Mouse (Mus musculus): Measurements from ENCODE around the gene Olfr1333. TPM values are rescaled to one million over a fixed set of nuclear protein-coding genes. Genes with fewer than 3 reads are reported as not detected.
"Not testable (repeated sequence)": the region's sequence is repeated elsewhere in the genome, so short reads cannot be mapped to it uniquely, and the experiment has no call there.

Gene Olfr1333
- polyA plus RNA-seq (2015; fragmentation: Nextera tagmentation; extraction: Ambion mirVana): not detected in 2 replicates

DNA sequence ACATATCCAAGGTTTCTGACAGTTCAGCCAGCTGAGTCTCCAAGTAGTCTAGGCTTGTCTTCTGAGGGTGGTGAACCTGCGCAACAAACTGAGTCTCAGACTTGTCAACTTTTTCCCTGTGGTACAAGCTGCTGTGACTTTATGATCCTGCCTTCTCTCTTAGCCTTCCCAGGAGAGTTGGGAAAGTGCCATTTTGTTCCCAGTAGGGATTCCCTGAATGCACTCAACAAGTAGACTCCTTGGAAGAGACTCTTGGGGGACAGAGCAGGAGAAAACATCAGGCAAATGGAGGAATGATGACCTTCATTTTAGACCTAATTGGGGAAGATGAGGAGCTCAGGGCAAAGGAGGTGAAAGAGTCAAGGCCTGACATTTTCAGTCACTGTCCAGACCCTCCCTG, at the start of gene Olfr1333:
Olfr1333 (minus strand) TSS at position 101 of the 400 bp plus-strand sequence.
- ATAC-seq: no peak

GRCm38 (mm10) chr4:118867566-118867965, 31.5 kb upstream of the Olfr1333 start:
- H3K4me1 ChIP-seq (ENCODE audit: control insufficient read depth, insufficient read depth, low read length): no peaks in the 10 kb centered on the region
- H3K27me3 ChIP-seq (replicated peaks; ENCODE audit: control insufficient read depth, insufficient read depth, low read length): no peaks in the 10 kb centered on the region
- no peaks in the 10 kb centered on the region for H3K9me3 ChIP-seq (ENCODE audit: control insufficient read depth, low read length)
- H3K36me3 ChIP-seq (ENCODE audit: control insufficient read depth, insufficient read depth, low read length): no peaks in the 10 kb centered on the region
- no peak for ATAC-seq
- no peak overlapping the region for H3K4me3 ChIP-seq (ENCODE audit: low read length)
- H3K27ac ChIP-seq (ENCODE audit: low read length): no peak overlapping the region
- H3K9ac ChIP-seq (ENCODE audit: low read depth, low read length): no peak overlapping the region
- H3K4me2 ChIP-seq (ENCODE audit: low read depth, low read length): no peak overlapping the region

More for the DNA sequence above, at the start of gene Olfr1333:
- Histone ChIP-seq H3K4me1 (ENCODE audit: control insufficient read depth, insufficient read depth, low read length) (no peaks in the 10 kb centered on the region), H3K36me3 (ENCODE audit: control insufficient read depth, insufficient read depth, low read length) (no peaks in the 10 kb centered on the region), H3K4me3 (ENCODE audit: low read length) (no peak within 1 kb of the TSS), H3K9me3 (ENCODE audit: control insufficient read depth, low read length) (no peaks in the 10 kb centered on the region), H3K9ac (ENCODE audit: low read depth, low read length) (no peak within 1 kb of the TSS), H3K27ac (ENCODE audit: low read length) (no peak within 1 kb of the TSS), H3K27me3 (replicated peaks; ENCODE audit: control insufficient read depth, insufficient read depth, low read length) (no peaks in the 10 kb centered on the region), H3K4me2 (ENCODE audit: low read depth, low read length) (no peak within 1 kb of the TSS)
- WGBS: 97% methylated on average over 1 of the region's 1 CpGs

- H3K4me1 ChIP-seq (ENCODE audit: control insufficient read depth, insufficient read depth, low read length): no peaks in the 10 kb centered on the region
- no peaks in the 10 kb centered on the region for H3K9me3 ChIP-seq (ENCODE audit: control insufficient read depth, low read length)
- H3K36me3 ChIP-seq (ENCODE audit: control insufficient read depth, insufficient read depth, low read length): no peaks in the 10 kb centered on the region
- WGBS: 94% methylated on average over 1 of the region's 1 CpGs
- H3K27me3 ChIP-seq (replicated peaks; ENCODE audit: control insufficient read depth, insufficient read depth, low read length): no peaks in the 10 kb centered on the region
- H3K9ac ChIP-seq (ENCODE audit: low read depth, low read length): no peak within 1 kb of the TSS
- ATAC-seq: no peak
- no peak within 1 kb of the TSS for H3K4me3 ChIP-seq (ENCODE audit: low read length)
- H3K27ac ChIP-seq (ENCODE audit: low read length): no peak within 1 kb of the TSS
- no peak within 1 kb of the TSS for H3K4me2 ChIP-seq (ENCODE audit: low read depth, low read length)
These were observed 28.3 kb upstream of the Olfr1333 start, which contains the start of gene Olfr1331 for GRCm38 (mm10) chr4:118864349-118864748. Olfr1331 (plus strand) TSS chr4:118864649.

DNA sequence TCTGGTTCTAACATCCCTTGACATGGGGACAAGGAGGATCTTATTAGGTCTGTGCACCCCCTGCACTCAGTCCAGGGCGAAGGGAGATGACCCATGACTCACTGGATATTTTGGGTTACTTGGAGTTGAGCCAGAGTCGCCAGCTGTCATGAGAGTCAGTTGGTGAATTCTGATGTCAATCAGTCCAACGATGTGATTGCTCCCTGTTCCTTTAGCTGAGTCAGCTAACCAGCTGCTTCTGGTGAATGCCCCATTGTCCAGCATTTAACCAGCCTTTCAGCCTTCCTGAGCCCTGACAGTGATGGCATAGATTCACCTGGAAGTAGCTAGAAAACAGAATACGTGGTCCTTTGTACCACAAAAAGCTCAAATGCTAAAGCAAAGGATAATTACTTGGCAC, 26.6 kb upstream of the Olfr1333 start:
- Histone ChIP-seq H3K4me3 (ENCODE audit: low read length) (no peak overlapping the region), H3K4me1 (ENCODE audit: control insufficient read depth, insufficient read depth, low read length) (no peaks in the 10 kb centered on the region), H3K9ac (ENCODE audit: low read depth, low read length) (no peak overlapping the region), H3K27me3 (replicated peaks; ENCODE audit: control insufficient read depth, insufficient read depth, low read length) (no peaks in the 10 kb centered on the region), H3K4me2 (ENCODE audit: low read depth, low read length) (no peak overlapping the region), H3K27ac (ENCODE audit: low read length) (no peak overlapping the region), H3K9me3 (ENCODE audit: control insufficient read depth, low read length) (no peaks in the 10 kb centered on the region), H3K36me3 (ENCODE audit: control insufficient read depth, insufficient read depth, low read length) (no peaks in the 10 kb centered on the region)
- 72% methylated on average over 4 of the region's 4 CpGs for WGBS
- no peak for ATAC-seq

DNA sequence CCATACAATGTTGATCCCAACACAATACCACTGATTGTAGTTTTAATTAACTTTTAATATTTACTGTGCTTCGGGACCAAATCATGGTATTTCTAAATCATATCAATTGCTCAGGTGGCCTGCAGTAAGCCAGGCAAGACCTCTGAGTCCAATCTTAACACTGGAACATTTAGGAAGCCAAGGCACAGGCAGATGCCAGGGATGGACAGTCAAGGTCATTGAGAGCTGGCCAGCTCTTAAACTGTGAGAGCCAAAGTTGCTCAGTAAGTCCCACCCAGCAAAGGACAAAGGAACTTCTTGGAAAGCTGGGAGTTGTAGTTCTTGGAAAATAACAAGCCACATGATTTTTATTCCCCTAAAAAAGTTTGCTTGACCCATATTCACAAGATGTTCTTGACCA, 25.7 kb upstream of the Olfr1333 start:
- Histone ChIP-seq H3K9me3 (ENCODE audit: control insufficient read depth, low read length) (no peaks in the 10 kb centered on the region), H3K4me2 (ENCODE audit: low read depth, low read length) (no peak overlapping the region), H3K4me3 (ENCODE audit: low read length) (no peak overlapping the region), H3K9ac (ENCODE audit: low read depth, low read length) (no peak overlapping the region), H3K4me1 (ENCODE audit: control insufficient read depth, insufficient read depth, low read length) (no peaks in the 10 kb centered on the region), H3K27me3 (replicated peaks; ENCODE audit: control insufficient read depth, insufficient read depth, low read length) (no peaks in the 10 kb centered on the region), H3K36me3 (ENCODE audit: control insufficient read depth, insufficient read depth, low read length) (no peaks in the 10 kb centered on the region), H3K27ac (ENCODE audit: low read length) (no peak overlapping the region)
- ATAC-seq: no peak
- 83% methylated on average over 1 of the region's 1 CpGs for WGBS

- Histone ChIP-seq H3K27me3 (replicated peaks; ENCODE audit: control insufficient read depth, insufficient read depth, low read length) (no peaks in the 10 kb centered on the region), H3K4me2 (ENCODE audit: low read depth, low read length) (no peak overlapping the region), H3K27ac (ENCODE audit: low read length) (no peak overlapping the region), H3K9me3 (ENCODE audit: control insufficient read depth, low read length) (no peaks in the 10 kb centered on the region), H3K4me1 (ENCODE audit: control insufficient read depth, insufficient read depth, low read length) (no peaks in the 10 kb centered on the region), H3K4me3 (ENCODE audit: low read length) (no peak overlapping the region), H3K9ac (ENCODE audit: low read depth, low read length) (no peak overlapping the region), H3K36me3 (ENCODE audit: control insufficient read depth, insufficient read depth, low read length) (no peaks in the 10 kb centered on the region)
- 85% methylated on average over 1 of the region's 1 CpGs for WGBS
- no peak for ATAC-seq
These were observed 17.2 kb downstream of the Olfr1333 start for GRCm38 (mm10) chr4:118818921-118819320.

DNA sequence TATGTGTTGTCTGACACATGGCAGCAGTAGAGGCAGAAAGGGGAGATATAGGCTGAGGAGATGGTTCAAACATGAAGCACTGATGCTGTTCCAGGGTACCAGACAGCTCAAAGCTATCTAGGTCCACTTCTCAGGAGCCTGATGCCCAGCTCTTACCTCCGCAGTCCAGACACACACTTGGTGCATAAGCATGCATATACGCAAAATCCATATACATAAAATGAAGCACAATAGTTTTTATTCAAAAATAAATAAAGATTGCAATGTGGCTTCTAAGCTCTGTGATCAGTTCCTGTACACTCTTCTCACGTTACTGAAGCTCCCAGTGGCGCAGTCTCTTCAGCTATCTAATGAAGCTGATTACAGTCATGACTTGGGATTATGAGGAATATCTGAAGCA, 26.2 kb downstream of the Olfr1333 start, which contains the start of gene Olfr1335:
Olfr1335 (minus strand) TSS at position 101 of the 400 bp plus-strand sequence.
- H3K4me1 ChIP-seq (ENCODE audit: control insufficient read depth, insufficient read depth, low read length): no peaks in the 10 kb centered on the region
- no peak within 1 kb of the TSS for H3K27ac ChIP-seq (ENCODE audit: low read length)
- WGBS: 89% methylated on average over 4 of the region's 4 CpGs
- no peaks in the 10 kb centered on the region for H3K9me3 ChIP-seq (ENCODE audit: control insufficient read depth, low read length)
- H3K27me3 ChIP-seq (replicated peaks; ENCODE audit: control insufficient read depth, insufficient read depth, low read length): no peaks in the 10 kb centered on the region
- no peak within 1 kb of the TSS for H3K4me2 ChIP-seq (ENCODE audit: low read depth, low read length)
- no peak for ATAC-seq
- no peak within 1 kb of the TSS for H3K9ac ChIP-seq (ENCODE audit: low read depth, low read length)
- H3K4me3 ChIP-seq (ENCODE audit: low read length): no peak within 1 kb of the TSS
- no peaks in the 10 kb centered on the region for H3K36me3 ChIP-seq (ENCODE audit: control insufficient read depth, insufficient read depth, low read length)

DNA sequence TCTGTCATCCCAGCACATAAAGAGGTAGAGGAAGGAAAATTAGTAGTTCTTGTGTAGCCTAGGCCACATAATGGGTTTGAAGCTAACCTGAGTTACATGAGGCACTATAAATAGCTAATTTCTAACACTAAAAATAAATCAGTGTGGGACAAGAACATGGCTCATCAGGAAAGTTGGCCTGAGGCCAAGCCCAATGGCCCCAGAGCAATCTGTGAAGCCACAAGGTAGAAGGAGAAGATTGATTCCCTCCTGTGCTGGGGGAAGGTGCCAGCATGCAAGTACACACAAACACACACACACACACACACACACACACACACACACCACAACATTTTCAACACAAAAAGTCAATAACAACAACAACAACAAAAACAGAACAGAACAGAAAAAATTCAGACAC, 43.3 kb downstream of the Olfr1333 start:
- H3K36me3 ChIP-seq (ENCODE audit: control insufficient read depth, insufficient read depth, low read length); H3K9me3 ChIP-seq (ENCODE audit: control insufficient read depth, low read length); H3K9ac ChIP-seq (ENCODE audit: low read depth, low read length); H3K4me3 ChIP-seq (ENCODE audit: low read length); H3K27ac ChIP-seq (ENCODE audit: low read length); H3K27me3 ChIP-seq (replicated peaks; ENCODE audit: control insufficient read depth, insufficient read depth, low read length); H3K4me2 ChIP-seq (ENCODE audit: low read depth, low read length); ATAC-seq; H3K4me1 ChIP-seq (ENCODE audit: control insufficient read depth, insufficient read depth, low read length): not testable (repeated sequence)

DNA sequence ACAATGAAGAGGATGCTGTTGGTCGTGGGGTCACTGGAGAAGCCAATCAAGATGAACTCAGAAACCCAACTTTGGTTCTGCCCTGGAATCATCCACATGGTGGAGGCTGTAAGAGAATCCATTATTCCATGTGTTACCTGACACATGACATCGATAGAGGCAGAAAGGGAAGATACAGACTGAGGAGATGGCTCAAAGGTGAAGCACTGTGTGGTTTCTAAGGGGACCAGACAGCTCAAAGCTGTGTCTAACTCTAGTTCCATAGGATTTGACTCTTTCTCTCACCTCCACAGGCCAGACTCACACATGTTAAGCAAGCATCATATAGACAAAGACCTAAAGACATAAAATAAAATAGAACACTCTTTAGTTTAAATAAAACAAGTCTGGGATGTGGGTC, 53.6 kb downstream of the Olfr1333 start, which contains the start of gene Olfr1337:
Olfr1337 (minus strand) TSS at position 101 of the 400 bp plus-strand sequence.
- Histone ChIP-seq H3K27ac (ENCODE audit: low read length) (no peak within 1 kb of the TSS), H3K4me2 (ENCODE audit: low read depth, low read length) (no peak within 1 kb of the TSS), H3K4me1 (ENCODE audit: control insufficient read depth, insufficient read depth, low read length) (no peaks in the 10 kb centered on the region), H3K27me3 (replicated peaks; ENCODE audit: control insufficient read depth, insufficient read depth, low read length) (no peaks in the 10 kb centered on the region), H3K36me3 (ENCODE audit: control insufficient read depth, insufficient read depth, low read length) (no peaks in the 10 kb centered on the region), H3K9me3 (ENCODE audit: control insufficient read depth, low read length) (no peaks in the 10 kb centered on the region), H3K9ac (ENCODE audit: low read depth, low read length) (no peak within 1 kb of the TSS), H3K4me3 (ENCODE audit: low read length) (no peak within 1 kb of the TSS)
- 78% methylated on average over 2 of the region's 2 CpGs for WGBS
- no peak for ATAC-seq

All from intestine, embryonic 16.5 days (tissue).